Mouse (Mus musculus): Measurements from ENCODE around the gene Ace.

Gene Ace

DNA sequence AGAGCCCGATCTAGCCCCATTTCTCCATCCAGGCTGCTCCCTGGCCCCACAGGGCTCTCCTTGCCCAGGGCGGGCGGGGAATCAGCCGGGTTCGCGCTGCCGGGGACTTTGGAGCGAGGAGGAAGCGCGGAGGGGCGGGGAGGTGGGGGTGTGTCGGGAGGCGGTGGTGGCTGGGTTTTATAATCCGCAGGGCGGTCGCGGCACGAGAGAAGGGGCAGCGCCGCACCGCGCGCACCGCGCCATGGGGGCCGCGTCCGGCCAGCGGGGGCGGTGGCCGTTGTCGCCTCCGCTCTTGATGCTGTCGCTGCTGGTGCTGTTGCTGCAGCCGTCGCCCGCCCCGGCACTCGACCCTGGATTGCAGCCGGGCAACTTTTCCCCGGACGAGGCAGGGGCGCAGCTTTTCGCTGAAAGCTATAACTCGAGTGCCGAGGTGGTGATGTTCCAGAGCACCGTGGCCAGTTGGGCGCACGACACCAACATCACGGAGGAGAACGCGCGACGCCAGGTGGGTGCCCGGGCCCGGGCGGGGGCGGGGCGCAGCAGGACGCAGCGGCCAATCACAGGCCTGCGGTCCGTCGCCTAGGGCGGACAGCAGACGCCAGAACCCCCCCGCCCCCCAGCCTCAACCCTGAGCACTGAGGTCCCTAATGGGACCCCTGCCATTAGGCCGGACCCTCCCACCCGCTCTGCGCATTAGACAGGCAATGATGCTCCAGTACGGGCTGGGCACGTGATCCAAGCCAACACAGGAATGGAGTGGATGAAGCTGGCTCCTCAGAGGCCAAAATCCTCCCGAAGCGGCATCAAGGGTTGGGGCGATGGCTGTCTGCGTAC lies at the start of gene Ace:
Gene Ace, plus strand, starts transcription at position 205 of the 834 bp plus-strand sequence.
- no peak for DNase-seq (ENCODE audit: low read depth, low spot score)

DNA sequence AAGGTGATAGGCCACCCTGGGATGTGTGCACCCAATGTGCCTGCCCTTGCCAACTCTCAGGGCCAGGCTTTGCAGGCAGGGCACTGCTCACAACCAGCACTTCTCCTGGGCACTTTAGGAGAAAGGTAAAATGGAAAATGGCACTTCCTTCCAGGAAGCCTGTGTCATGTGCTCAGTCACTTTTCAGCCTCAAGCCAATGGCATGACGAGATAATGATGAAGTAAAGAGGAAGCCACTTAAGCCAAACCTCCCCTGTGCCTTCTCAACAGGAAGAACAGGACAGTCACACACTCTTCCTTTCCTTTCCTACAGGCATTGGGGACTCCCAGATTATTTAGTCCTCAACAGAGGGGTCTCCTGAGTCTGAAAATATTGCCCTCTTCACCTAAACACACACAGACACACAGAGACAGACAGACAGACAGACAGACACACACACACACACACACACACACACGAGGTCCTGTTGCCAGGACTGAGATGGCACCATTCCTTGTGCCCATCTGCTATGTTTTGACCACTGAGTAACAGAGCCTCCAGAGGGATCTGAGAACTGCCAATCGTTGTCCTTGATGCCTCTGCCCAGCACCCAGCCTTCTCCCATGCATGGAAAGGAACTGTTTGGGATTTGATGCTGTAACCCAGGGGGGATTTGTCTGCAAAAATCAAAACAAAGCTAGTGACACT lies 47.5 kb upstream of the Ace start:
- no peak for DNase-seq (ENCODE audit: low read depth, low spot score)

DNA sequence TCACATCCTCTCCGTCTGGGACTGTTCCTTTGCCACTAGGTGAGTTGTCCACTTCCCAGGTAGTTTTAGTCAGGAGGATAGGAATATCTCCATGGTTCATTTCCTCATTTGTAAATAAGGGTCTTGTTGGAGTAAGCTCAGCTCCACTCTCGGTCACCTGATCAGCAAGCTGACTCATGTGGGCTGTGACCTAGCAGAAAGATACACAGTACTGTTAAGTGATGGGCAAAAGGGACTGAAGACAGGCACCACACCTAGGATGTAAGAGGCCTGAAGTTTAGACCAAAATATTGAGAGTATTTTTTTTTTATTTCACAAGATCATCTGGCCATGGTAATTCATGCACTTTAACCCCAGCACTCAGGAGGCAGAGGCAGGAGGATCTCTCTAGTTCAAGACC lies 46.9 kb upstream of the Ace start:
- DNase-seq (ENCODE audit: low read depth, low spot score) = no peak

DNA sequence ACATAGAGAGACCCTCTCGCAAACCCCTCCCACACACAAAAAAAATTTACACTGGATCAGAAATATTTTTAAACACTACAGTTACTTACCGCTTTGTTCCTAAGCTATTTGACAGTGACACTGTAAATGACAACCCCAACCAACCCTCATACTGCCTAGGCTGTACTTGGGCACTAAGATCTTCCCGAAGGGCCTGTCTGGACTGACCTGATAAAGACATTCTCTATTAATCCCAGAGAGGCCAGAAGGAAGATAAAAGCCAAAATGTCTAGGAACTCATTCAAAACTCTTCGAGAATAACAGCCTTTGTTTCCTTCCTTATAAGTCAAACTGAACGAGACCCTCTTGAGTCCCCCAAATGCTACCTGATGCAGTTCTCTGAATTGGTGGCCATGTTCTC lies 46.5 kb upstream of the Ace start:
- DNase-seq (ENCODE audit: low read depth, low spot score) = no peak

DNA sequence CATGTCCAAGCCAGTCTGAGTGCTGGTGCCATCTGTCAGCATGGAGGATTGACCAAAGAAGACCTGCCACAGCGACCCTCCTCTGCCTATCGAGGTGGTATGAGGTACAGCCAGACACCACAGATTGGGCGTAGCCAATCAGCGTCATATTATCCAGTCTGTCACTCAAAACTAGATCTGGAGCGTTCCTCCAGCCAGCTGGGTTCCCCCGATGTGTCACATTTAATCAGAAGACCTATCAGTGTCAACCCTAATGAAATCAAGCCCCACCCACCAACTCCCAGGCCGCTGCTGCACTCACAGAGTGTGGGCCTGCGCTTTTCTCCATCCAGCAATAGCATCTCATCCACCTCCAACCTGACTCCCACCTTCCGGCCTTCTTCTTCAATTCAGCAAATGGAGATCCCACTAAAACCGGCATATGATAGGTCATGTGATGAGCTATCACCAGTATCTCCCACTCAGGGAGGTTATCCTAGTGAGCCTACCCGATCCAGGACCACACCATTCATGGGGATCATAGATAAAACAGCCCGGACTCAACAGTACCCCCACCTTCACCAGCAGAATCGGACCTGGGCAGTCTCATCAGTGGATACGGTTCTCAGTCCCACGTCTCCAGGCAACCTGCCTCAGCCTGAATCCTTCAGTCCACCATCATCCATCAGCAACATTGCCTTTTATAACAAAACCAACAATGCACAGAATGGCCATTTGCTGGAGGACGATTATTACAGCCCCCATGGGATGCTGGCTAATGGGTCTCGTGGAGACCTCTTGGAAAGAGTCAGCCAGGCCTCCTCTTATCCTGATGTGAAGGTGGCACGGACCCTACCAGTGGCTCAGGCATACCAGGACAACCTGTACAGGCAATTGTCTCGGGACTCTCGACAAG lies 44.7 kb upstream of the Ace start:
- no peak for DNase-seq (ENCODE audit: low read depth, low spot score)

DNA sequence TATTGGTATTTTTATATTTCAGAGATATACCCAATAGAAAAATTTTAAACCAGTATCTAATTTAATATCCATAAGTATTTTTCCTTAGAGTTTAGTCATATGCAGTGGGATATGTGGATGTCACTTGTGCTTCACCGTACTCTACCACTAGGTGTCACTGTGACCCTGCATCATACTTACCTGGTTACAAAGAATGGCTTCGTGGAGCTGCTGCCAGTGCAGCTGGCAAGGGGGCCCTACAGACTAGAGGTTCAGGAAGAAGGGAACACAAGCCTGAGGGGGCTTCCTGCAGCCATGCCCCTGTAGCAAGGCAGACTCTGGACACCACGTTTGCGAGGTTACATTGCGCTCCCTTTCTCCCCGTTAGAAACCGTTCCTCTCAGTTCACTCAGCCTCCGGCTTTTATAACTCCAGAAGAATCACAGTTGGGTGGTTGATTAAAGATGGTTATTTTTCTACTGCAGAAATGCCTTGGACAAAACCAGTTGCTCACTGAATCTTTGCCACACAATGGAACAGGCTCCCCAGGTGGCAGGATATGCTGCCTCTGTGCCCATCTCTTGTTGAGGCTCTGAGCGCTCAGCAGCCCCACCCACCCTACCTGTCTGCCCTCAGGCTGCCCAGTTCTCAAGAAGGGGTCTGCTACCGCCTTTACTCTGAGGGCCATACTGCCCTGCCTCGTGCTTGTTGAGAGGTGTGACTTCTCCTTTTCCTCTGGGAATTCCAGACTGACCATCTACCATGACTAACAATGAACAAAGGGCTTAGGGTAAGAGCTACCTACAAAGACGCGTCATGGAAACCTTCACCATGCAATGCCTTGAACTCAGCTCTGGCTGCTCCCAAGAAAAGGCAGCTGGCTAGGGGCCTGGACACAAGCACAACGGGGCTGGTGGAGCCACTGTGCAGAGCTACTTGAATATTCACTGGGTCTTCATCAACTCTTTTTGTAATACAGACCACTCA lies 40.4 kb upstream of the Ace start:
- peak; percentile 71 for DNase-seq (ENCODE audit: low read depth, low spot score)

DNA sequence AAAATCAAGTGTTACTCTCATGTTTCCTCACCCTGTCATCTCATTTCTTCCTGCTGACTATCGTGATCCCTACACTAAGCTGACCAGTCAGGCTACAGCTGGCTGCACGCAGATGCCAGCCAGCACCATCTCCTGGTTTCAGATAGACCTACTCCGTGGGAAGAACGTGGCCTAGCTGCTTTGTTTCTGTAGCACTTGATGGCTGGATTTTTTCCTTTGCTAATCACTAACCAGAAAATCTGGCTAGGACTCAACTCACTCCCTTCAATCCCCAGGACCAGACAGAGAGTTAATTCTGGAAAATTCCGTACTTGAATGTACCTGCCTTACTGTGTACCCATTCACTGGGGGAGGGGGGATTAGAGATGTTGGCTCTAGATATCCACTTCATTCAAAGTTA lies 39.6 kb upstream of the Ace start:
- no peak for DNase-seq (ENCODE audit: low read depth, low spot score)

DNA sequence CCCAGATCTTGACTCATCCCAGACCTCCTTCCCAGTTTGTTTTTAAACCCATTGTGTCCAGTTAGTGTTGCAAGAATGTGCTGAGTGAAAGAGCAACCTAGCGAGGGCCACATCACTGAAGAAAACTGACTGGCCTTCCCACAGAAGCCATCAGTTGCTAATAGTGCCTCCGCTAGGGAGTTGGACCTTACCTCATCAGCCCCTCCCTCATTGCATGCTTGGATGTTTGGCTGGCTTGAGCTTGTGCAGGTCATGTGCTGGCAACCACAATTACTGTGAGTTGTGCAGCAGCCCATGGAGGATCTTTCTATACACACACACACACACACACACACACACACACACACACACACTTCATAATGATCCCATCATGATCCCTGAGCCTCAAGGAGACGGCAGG lies 36.4 kb upstream of the Ace start:
- DNase-seq (ENCODE audit: low read depth, low spot score) = no peak

DNA sequence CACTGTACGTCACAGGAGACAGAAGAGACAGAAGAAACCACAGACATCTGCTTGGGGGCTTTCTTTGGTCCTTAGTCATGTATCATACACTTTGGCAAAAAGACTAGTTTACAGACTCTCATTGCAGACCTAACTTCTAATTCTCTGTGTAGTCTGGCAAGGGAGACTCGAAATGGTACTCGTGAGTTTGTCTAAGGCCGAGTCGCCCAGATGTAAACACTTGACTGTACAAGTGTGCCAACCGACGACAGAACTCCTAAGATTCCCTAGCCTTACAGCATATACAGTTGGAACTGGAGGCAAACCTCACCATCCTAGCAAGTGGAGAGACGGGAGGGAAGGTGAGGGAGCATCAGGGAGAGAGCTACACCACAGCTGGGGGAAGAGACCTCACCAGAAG lies 34.0 kb upstream of the Ace start:
- DNase-seq (ENCODE audit: low read depth, low spot score) = no peak

DNA sequence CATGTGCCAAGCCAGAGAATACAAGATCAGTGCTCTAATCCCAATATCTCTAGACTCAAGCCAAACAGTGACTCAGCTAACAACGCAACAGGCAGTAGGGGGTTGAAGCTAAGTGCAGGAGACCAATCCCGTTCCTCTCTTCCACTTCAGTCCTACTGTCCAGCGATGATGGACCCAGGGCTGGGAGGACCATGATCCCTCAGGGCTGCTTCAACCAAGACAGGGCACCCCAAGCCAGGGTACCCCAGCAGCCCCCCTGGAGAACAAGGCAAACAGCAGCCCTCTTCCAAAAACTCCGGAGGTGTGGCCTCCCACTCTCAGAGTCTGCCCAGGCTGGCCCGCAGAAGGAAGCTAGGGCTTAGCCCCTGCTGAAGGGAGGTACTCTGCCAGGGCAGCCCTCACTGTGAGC lies 33.4 kb upstream of the Ace start:
- DNase-seq (ENCODE audit: low read depth, low spot score) = no peak

DNA sequence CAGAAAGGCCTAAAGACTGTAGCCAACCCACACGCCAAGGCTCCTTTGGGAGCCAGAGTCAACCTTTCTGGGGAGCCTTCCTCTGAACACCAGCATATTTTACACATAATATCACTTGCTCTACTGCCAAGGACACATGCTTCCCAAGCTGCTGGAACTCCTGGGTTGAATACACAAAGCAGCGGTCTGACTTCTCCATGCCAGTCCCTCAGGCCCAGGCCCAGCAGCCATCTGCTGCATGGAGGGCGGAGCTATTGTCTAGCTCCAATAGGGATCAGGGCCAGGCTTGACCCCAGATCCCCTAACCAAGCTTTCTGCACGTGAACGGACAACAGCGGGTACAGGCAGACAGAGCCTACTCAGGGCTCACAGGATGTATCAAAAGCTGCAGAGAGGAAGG lies 32.9 kb upstream of the Ace start:
- DNase-seq (ENCODE audit: low read depth, low spot score) = no peak

DNA sequence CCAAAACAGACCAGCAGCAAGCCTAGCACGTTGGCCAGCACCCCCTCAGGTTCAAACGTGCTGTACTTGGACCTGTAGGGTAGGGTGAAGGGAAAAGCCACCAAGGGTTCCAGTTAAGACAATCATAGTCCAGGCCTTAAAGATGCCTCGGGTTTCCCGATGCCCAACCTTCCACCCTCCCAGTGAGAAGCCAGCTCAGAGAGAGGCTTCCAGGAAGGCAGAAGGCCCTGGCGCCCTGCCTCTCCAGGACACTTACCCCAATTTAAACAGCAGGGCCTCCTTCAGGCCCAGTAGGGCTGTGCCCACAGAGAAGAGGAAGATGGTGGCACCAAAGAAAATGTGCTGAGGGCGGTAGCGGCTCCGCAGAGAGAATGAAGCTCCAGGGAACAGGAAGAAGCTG lies 32.2 kb upstream of the Ace start:
- DNase-seq (ENCODE audit: low read depth, low spot score) = no peak

DNA sequence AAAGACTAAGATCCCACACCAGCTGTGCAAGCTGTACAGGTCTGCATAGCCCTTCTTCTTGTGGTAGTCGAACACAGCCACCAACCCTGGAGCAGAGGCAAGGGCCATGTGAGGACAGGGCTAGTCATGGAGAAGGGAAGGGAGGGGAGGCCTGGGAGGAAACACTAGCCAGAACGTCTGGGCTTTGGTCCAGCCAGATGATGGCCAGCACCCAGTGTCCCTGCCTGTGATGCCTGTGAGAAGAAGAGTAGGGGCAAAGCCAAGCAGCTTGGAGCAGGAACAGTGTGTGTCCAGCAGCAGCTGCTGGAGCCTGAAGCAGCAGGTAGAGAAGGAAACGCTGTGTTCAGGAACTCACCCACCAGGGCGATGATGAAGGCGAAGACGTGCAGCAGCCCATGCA lies 31.5 kb upstream of the Ace start:
- no peak for DNase-seq (ENCODE audit: low read depth, low spot score)

DNA sequence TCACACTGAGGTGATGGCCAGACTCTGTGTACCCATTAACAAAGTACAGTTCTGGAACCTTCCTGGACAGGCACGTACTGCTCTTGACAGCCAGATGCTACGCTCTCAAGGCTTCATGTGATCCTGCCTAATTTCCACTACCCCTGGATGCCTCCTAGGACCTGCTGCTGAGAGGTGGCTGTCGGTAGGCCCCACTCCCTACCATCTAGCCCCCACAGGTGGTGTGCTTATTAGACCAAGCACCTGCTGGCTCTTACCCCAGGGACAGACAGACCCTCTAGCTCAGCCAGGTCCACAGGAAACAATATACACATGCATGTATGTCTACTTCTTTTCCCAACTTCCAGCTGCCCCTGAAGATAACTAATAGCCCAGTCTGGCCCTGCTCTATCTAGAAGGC lies 30.8 kb upstream of the Ace start:
- DNase-seq (ENCODE audit: low read depth, low spot score) = no peak

DNA sequence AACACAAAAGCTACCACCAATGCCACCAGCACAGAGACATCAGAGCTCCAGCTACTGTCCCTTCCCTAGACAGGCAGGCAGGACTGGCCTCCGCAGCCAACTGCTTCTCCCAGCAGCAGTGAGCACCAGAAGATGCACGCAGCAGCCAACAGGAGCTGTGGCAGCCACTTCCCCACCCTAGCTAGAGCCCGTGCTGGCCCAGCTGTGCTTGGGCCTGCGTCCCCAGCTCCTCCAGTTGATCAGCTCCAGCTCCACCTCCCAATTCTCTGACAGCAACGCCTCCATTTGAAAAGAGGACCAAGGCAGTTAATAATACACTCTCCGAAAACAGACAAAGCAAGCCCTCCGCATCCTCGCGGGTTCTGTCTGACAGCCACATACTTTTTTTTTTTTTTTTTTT lies 29.0 kb upstream of the Ace start:
- DNase-seq (ENCODE audit: low read depth, low spot score) = no peak

DNA sequence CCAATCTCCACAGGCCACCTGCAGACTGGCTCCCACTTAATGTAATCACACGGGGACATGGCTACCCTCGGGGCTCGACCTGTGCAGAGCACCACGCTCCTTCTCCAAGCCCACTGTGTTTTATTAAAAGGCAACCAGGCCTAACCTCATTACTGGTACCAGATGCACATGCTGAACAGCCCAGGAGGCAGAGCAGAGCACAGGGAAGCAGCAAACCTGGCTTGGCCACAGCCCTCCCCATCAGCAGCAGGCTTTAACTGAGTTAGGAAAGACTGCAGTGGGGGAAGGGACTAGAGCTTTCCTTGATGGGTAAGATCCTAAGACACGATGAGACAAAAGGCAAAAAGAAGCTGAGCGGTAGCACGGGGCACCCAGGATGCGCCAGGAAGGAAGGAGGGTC lies 25.8 kb upstream of the Ace start:
- DNase-seq (ENCODE audit: low read depth, low spot score) = no peak

DNA sequence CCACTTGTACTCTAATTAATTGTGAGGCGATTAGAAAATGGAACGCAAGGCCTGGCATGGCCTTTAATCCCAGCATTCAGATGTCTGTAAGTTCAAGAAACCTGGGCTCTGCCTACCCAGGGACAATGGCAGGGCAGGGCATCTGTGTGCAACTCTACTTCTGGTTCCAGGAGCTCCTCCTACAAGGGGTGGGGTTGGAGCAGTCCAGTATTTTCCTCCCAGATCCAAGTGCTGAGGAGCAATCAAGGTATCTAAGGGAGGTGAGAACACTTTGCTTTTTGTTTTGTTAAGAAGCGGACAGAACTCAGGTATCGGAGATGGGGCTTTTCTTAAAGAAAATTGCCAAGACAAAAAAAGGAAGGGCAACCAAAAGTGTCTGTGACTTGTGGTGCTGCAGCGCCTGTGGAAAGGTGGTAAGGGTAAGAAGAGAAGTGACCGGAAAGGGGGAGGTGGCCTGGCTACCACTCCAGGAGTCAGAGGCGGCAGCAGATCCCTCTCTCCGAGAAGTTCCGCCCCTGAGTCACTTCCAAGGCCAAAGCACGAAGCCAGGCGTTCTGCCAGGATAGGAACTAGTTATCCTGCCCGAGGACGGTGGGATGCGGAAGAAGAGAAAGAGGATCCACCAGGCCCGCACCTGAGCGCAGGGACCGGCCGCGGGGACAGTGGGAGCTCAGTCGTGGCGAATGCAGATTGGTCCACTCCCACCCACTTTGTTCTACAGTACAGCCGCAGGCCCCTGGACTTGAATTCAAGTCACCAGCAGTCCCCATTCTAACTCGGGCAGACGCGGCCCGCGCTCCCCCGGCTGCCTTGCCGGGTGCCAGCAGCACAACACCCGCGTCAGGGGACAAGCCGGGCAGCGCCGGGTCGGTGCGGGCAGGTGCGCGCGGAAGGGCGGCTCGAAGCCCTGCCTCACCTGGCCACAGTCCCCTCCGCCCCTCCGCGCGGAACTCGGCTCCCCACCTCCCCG lies 24.3 kb upstream of the Ace start:
- no peak for DNase-seq (ENCODE audit: low read depth, low spot score)

DNA sequence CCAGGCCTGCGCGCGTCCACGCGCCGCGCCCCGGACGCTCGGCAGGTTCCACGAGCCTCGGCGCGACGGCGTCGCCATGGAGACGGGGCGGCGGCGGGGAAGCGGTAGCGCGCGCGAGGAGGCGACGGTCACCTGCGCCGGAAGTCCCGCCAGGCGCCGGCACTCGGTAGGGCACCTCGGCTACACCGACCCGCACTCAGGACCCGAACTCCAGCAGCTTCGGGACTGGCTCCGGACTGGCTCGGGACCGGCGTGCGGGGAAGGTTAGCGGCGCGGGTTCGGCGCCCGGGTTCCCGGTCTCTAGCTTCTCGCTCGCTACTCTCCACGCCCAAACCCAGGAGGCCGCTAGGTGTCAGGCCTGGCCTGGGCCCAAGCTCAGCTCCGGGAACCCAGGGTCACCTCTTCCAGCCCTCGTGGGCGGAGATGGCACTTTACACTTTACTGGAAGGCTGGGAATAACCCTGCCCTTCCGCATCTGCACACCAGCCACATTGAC lies 23.6 kb upstream of the Ace start:
- DNase-seq (ENCODE audit: low read depth, low spot score) = no peak

DNA sequence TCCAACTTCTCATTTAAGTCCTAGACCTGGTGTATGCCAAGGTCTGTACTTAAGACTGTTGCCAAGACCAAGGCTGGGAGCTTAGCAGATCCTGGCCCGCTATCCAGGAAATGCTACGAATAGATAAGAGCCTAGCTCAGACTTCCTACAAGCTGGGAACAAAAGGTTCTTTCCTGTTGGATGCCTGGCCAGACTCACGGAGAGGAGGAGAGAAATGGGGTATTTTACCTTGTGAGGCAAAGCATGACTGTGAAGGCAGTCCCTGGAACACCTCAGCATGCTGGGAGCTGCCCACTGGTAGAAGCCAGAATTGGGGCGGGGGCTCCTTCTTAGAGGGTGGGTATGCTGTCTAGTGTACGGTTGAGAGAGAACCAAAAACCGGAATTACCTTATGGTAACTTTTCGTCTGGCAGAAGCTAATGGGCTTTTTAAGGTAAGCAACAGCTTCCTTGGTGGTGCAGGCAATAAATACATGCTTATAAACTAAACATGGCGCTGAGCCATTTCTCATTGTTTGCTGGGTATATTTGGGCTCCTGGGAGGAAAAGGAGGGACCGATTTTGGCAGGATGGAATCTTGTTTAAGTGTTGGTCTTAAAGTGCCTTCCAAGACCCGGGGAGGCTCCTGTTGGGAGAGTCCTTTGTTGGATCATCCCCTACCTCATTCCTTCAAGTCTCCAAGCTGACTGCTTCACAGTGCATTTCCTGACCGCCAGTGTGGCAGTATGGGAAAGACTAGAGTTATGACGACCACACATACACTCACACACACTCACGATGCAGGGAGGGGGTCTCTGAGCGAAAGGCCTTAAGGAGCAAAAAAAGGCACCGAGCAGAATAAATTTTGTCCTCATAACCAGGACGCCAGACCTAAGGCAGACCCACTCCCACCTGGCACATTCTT lies 22.7 kb upstream of the Ace start:
- no peak for DNase-seq (ENCODE audit: low read depth, low spot score)

Measured in embryo, embryonic 11.5 days (tissue).